Mouse (Mus musculus) embryonic fibroblast, embryonic 13.5 days (primary cell): ENCODE results near the gene Exosc10. TPM values are rescaled to one million over a fixed set of nuclear protein-coding genes. Genes with fewer than 3 reads are reported as not detected.

ENCODE experiments used
- H3K27ac ChIP-seq: 2 replicates; pipeline ENCODE4 v1.5.1; 2012; ENCODE audit warnings: low read length, control low read depth, inconsistent platforms; ENCODE audit not compliant: insufficient read depth
- H3K4me1 ChIP-seq: 2 replicates; pipeline ENCODE4 v1.6.1; 2011; ENCODE audit warnings: low read length; ENCODE audit not compliant: control insufficient read depth, insufficient read depth
- H3K4me3 ChIP-seq: 2 replicates; pipeline ENCODE4 v1.5.1; 2011; ENCODE audit warnings: mild to moderate bottlenecking, control low read depth, low read length; ENCODE audit not compliant: insufficient read depth
- CTCF ChIP-seq: IDR thresholded peaks from 2 replicates; pipeline ENCODE4 v1.5.1; 2011; ENCODE audit warnings: mild to moderate bottlenecking, control low read depth, low read length, moderate library complexity, borderline replicate concordance; ENCODE audit not compliant: insufficient read depth
- POLR2A ChIP-seq: IDR thresholded peaks from 2 replicates; pipeline ENCODE4 v1.6.1; 2011; ENCODE audit warnings: low read depth, mild to moderate bottlenecking, control low read depth, low read length, moderate library complexity
- polyA plus RNA-seq: library from polyadenylated mRNA; stranded (reverse); fragments of >200 nt; gene quantifications from 2 replicates; pipeline ENCODE4 v1.2.4, GENCODE M21; 2011; ENCODE audit warnings: low read depth; ENCODE audit not compliant: missing spikeins, insufficient read length

Gene Exosc10
- polyA plus RNA-seq, 1 experiment, result 50.4 TPM

DNA sequence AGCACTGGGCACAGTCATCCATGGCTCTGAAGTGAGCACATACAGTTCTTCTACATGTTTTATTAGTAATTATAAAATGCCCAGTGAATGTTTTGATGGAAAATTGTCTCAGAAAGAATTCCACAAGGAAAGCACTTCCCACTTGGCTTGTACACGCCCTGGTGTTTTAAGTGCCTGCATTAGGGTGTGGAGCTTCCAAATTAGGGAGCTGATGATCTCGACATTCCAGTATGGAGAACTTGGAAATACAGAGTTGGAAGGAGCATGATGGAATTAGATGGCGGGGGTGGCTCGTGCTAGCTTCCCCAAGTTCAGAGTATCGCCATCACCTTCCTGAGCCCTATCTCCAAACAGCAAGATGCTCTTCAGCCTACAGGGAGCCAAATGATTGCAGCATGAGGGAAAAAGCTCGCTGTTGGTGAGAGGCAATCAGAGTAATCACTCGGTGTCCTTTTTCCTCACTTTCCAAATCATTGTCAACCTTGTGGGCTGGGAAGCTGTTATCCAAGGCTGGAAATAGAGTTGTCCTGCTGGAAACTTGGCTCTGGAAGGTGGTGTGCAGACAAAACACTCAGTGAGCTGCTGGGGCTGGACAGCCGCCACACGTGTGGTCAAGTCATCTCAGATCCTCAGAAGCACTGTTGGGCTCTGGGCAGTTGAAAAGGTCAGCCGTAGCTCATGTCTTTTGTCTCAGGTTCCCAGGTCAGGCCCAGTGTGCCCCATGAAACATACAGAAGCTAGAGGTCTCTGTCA lies 30.9 kb upstream of the Exosc10 start:
- Histone ChIP-seq H3K27ac (peak overlapping the region; percentile 28), H3K4me3 (no peak overlapping the region), H3K4me1 (peaks cover 18% of the 10 kb centered on the region)
- TF ChIP-seq POLR2A (no peak), CTCF (no peak)

- peaks cover 7% of the 10 kb centered on the region; the same call in 1 of the 2 replicates for H3K4me1 ChIP-seq
- no peak overlapping the region for H3K27ac ChIP-seq
- H3K4me3 ChIP-seq, result no peak overlapping the region
- no peak for TF ChIP-seq POLR2A
- no peak for TF ChIP-seq CTCF
Observed at GRCm38 (mm10) chr4:148530351-148530750, 27.9 kb upstream of the Exosc10 start.

GRCm38 (mm10) chr4:148530778-148531177 lies 27.5 kb upstream of the Exosc10 start:
- TF ChIP-seq POLR2A, result no peak
- no peak for TF ChIP-seq CTCF

DNA sequence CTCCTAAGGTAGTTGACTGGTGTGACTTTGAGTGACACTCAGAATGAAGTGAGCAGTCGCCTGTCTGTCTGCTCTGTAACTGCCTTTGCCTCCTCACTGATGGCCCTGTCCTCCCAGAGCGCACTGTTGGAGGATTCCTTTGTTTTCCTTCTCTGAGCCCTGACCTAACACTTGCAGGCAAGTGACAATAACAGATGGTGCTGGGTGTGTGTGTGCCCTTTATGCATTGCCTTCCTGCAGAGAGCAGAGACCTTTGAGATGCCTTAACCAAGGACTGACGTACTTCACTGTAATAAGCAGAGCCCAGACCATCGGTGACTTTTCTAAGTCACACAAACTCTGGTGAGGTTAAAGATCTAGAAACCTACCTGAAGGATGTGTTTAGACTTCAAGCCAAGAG lies 26.9 kb upstream of the Exosc10 start:
- Histone ChIP-seq H3K4me1 (peaks cover 7% of the 10 kb centered on the region; the same call in 1 of the 2 replicates), H3K27ac (no peak overlapping the region), H3K4me3 (no peak overlapping the region)
- TF ChIP-seq POLR2A (no peak), CTCF (no peak)

More at GRCm38 (mm10) chr4:148530778-148531177, 27.5 kb upstream of the Exosc10 start:
- Histone ChIP-seq H3K4me3 (no peak overlapping the region), H3K4me1 (peaks cover 7% of the 10 kb centered on the region; the same call in 1 of the 2 replicates), H3K27ac (no peak overlapping the region)

DNA sequence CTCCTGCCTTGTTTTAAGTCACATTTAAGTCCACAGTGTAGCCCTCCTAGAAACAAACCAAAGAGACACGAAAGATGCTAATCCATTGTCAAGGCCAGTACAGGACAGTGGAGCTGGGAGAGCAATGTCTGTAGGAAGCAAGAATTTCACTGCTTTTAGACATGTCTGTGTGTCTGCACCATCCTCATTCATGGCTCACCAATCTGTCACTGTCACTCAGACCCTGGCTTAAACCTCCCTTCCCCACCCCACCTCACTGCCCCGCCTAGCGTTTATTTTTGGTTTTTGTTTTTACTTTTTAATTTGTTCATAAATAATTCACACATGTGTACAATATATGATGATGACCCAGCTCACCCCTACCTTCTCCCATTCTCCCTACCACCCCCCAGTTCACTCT lies 25.7 kb upstream of the Exosc10 start:
- TF ChIP-seq CTCF (no peak), POLR2A (no peak)
- no peak overlapping the region for H3K27ac ChIP-seq

DNA sequence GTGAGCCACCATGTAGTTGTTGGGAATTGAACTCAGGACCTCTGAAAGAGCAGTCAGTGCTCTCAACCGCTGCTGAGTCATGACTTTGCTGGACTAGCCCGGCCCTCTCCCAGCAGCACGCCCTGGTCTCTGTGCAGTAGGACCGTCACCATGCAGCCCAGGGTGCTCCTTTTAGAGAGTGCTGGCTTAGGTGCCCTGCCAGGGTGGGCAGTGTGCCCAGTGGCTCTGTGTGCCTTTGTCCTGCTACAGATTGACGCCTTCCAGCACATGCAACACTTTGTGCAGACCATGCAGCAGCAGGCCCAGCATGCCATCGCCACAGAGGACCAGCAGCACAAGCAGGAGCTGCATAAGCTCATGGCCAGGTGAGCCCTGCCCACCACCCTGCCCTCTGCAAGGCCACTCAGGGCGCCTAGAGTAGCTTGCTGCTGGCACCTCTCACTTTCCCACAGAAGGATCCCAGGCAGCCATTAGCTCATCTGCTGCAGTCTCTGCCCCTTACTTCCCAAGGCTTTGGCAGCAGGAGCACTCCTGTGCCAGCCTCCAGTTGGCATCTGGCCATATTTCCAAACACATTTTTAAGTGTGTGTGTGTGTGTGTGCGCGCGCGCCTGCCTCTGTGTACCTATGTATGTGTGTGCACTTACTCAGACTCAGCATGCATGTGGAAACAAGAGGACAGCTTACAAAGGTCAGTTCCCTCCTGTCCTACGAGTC lies 24.5 kb upstream of the Exosc10 start:
- no peak overlapping the region for H3K27ac ChIP-seq
- H3K4me1 ChIP-seq, result no peaks in the 10 kb centered on the region
- no peak overlapping the region for H3K4me3 ChIP-seq
- no peak for TF ChIP-seq CTCF
- no peak for TF ChIP-seq POLR2A

More for the DNA sequence above, 25.7 kb upstream of the Exosc10 start:
- H3K4me3 ChIP-seq, result no peak overlapping the region
- H3K4me1 ChIP-seq, result 0 out of 2 replicates have a peak, but pooled peaks cover 1% of the 10 kb centered on the region

- Histone ChIP-seq H3K27ac (no peak overlapping the region), H3K4me3 (no peak overlapping the region), H3K4me1 (no peaks in the 10 kb centered on the region)
- no peak for TF ChIP-seq CTCF
- no peak for TF ChIP-seq POLR2A
Observed at GRCm38 (mm10) chr4:148535876-148536275, 22.4 kb upstream of the Exosc10 start.

- Histone ChIP-seq H3K4me1 (no peaks in the 10 kb centered on the region), H3K27ac (no peak overlapping the region), H3K4me3 (no peak overlapping the region)
- TF ChIP-seq CTCF (no peak), POLR2A (no peak)
Observed at GRCm38 (mm10) chr4:148549106-148549505, 9.1 kb upstream of the Exosc10 start.

DNA sequence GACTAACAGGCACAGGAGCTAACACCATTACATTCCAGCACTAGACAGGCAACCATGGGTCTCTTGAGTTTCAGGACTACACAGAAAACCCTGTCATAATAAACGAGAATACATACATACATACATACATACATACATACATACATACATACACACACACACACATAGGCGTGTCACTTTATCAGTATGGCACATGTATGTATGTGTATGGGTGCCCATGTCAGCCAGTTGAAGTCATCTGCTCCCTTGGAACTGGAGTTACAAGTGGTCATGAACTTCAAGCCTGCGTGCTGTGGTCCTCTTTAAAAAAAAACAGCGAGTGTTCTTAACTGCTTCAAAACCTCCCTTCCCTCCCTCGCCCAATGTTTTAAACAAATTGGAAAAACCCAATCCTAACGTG lies 463 bp upstream of the Exosc10 start:
- peak overlapping the region; percentile 77 for H3K27ac ChIP-seq

GRCm38 (mm10) chr4:148562676-148563075 lies 4.4 kb downstream of the Exosc10 start:
- Histone ChIP-seq H3K27ac (no peak overlapping the region), H3K4me3 (no peak overlapping the region), H3K4me1 (no peaks in the 10 kb centered on the region)
- TF ChIP-seq CTCF (no peak), POLR2A (no peak)

More for the DNA sequence above, 463 bp upstream of the Exosc10 start:
- Histone ChIP-seq H3K4me1 (no peaks in the 10 kb centered on the region), H3K4me3 (peak overlapping the region; percentile 14; the same call in 1 of the 2 replicates)
- no peak for TF ChIP-seq CTCF
- no peak for TF ChIP-seq POLR2A
